ENCODE assay signal across 26 mouse cellular contexts in genomic region chr4:107539021-107539420, GRCm38 (mm10).
DNase-seq lines count a peak whose midpoint lies in the region; ATAC-seq lines count a peak whose summit lies in the region.
"Had no signal": no experiment of that assay in that cellular context is flagged by ENCODE, and none has a peak within 500 bp of the region (broad histone marks: within the 10 kb centered on the region; RNA-seq: fewer than 3 reads in every experiment).

No protein-coding gene starts in this region.

- H3K27ac ChIP-seq in forebrain, embryonic 10.5 days: peak overlapping the region; percentile 35
- no peak overlapping the region for H3K27ac ChIP-seq in forebrain, embryonic 13.5 days
- H3K27ac ChIP-seq in hindbrain, embryonic 10.5 days: peak overlapping the region; percentile 12; the same call in 1 of the 2 replicates
- H3K27ac ChIP-seq in hindbrain, embryonic 13.5 days: no peak overlapping the region
- peak overlapping the region; percentile 75 for H3K27ac ChIP-seq in embryonic facial prominence, embryonic 10.5 days (replicated peaks)
- no peak overlapping the region for H3K27ac ChIP-seq in embryonic facial prominence, embryonic 15.5 days (replicated peaks)
- H3K27ac ChIP-seq: forebrain, embryonic 15.5 days; heart, embryonic 13.5 days; hindbrain, embryonic 14.5 days had no signal

- H3K9me3 ChIP-seq in forebrain, embryonic 10.5 days: no peaks in the 10 kb centered on the region
- no peaks in the 10 kb centered on the region for H3K9me3 ChIP-seq in forebrain, embryonic 13.5 days (replicated peaks)
- H3K9me3 ChIP-seq in hindbrain, embryonic 10.5 days: no peaks in the 10 kb centered on the region
- no peaks in the 10 kb centered on the region for H3K9me3 ChIP-seq in hindbrain, embryonic 13.5 days
- no peaks in the 10 kb centered on the region for H3K9me3 ChIP-seq in embryonic facial prominence, embryonic 10.5 days
- H3K9me3 ChIP-seq in embryonic facial prominence, embryonic 15.5 days (replicated peaks): no peaks in the 10 kb centered on the region
- H3K9me3 ChIP-seq: embryonic facial prominence, embryonic 13.5 days; forebrain, embryonic 15.5 days; G1E; heart, embryonic 13.5 days had no signal

- 85% methylated on average over 3 of the region's 3 CpGs for WGBS in forebrain, embryonic 10.5 days
- WGBS in forebrain, embryonic 13.5 days: 89% methylated on average over 3 of the region's 3 CpGs
- WGBS in hindbrain, embryonic 10.5 days: 69% methylated on average over 3 of the region's 3 CpGs
- WGBS in hindbrain, embryonic 13.5 days: 76% methylated on average over 3 of the region's 3 CpGs
- WGBS in embryonic facial prominence, embryonic 10.5 days: 70% methylated on average over 3 of the region's 3 CpGs
- WGBS in embryonic facial prominence, embryonic 15.5 days: 75% methylated on average over 3 of the region's 3 CpGs

- no peak overlapping the region for H3K4me2 ChIP-seq in forebrain, embryonic 13.5 days
- H3K4me2 ChIP-seq in hindbrain, embryonic 13.5 days: no peak overlapping the region
- H3K4me2 ChIP-seq in embryonic facial prominence, embryonic 15.5 days (replicated peaks): no peak overlapping the region
- H3K4me2 ChIP-seq: embryonic facial prominence, embryonic 13.5 days; forebrain, embryonic 15.5 days; heart, embryonic 13.5 days; hindbrain, embryonic 14.5 days had no signal

- H3K9ac ChIP-seq in forebrain, embryonic 13.5 days: no peak overlapping the region
- no peak overlapping the region for H3K9ac ChIP-seq in hindbrain, embryonic 13.5 days
- H3K9ac ChIP-seq in embryonic facial prominence, embryonic 15.5 days: no peak overlapping the region
- H3K9ac ChIP-seq: forebrain, embryonic 15.5 days; heart, embryonic 13.5 days; hindbrain, embryonic 14.5 days had no signal

- ATAC-seq in forebrain, embryonic 13.5 days: no peak
- no peak for ATAC-seq in hindbrain, embryonic 13.5 days (ENCODE audit: low FRiP score)
- ATAC-seq in embryonic facial prominence, embryonic 15.5 days (ENCODE audit: insufficient number of reproducible peaks, low FRiP score, low TSS enrichment, low read depth): peak; percentile 18; the same call in 1 of the 2 replicates
- ATAC-seq: forebrain, embryonic 15.5 days; intestine, postnatal 0 days; Patski had no signal

- no peak for DNase-seq in forebrain, embryonic 10.5 days (ENCODE audit: extremely low spot score, low spot score)
- DNase-seq in hindbrain, embryonic 10.5 days (ENCODE audit: low spot score): no peak
- DNase-seq in embryonic facial prominence, embryonic 10.5 days (ENCODE audit: low spot score): no peak
- no peak for DNase-seq in urinary bladder, postnatal 14 days (ENCODE audit: low spot score)
- DNase-seq: adrenal gland, postnatal 25 days; B cell, adult 2 months; cerebellum, adult 11-12 months; cerebellum, adult 8-10 months; cerebellum, postnatal 10 days; cerebellum, postnatal 36 days; gastrocnemius, postnatal 14 days; heart, adult 18-20 months; heart, postnatal 14 days; heart, postnatal 4 days; kidney, adult 2 months had no signal

- no peak overlapping the region for H3K4me3 ChIP-seq in forebrain, embryonic 10.5 days
- H3K4me3 ChIP-seq in forebrain, embryonic 13.5 days: no peak overlapping the region
- no peak overlapping the region for H3K4me3 ChIP-seq in hindbrain, embryonic 10.5 days
- H3K4me3 ChIP-seq in hindbrain, embryonic 13.5 days: no peak overlapping the region
- H3K4me3 ChIP-seq in embryonic facial prominence, embryonic 10.5 days: no peak overlapping the region
- no peak overlapping the region for H3K4me3 ChIP-seq in embryonic facial prominence, embryonic 15.5 days (replicated peaks)
- H3K4me3 ChIP-seq: embryonic facial prominence, embryonic 13.5 days; forebrain, embryonic 15.5 days; heart, embryonic 13.5 days had no signal

- H3K36me3 ChIP-seq in forebrain, embryonic 10.5 days (replicated peaks): no peaks in the 10 kb centered on the region
- no peaks in the 10 kb centered on the region for H3K36me3 ChIP-seq in forebrain, embryonic 13.5 days (ENCODE audit: poor library complexity, severe bottlenecking)
- no peaks in the 10 kb centered on the region for H3K36me3 ChIP-seq in hindbrain, embryonic 10.5 days
- no peaks in the 10 kb centered on the region for H3K36me3 ChIP-seq in hindbrain, embryonic 13.5 days
- H3K36me3 ChIP-seq in embryonic facial prominence, embryonic 10.5 days (replicated peaks): no peaks in the 10 kb centered on the region
- H3K36me3 ChIP-seq in embryonic facial prominence, embryonic 15.5 days: no peaks in the 10 kb centered on the region
- H3K36me3 ChIP-seq: embryonic facial prominence, embryonic 13.5 days; forebrain, embryonic 15.5 days; G1E; heart, embryonic 13.5 days had no signal

- no peaks in the 10 kb centered on the region; the same call in 1 of the 2 replicates for H3K27me3 ChIP-seq in forebrain, embryonic 10.5 days (ENCODE audit: poor library complexity, severe bottlenecking)
- H3K27me3 ChIP-seq in forebrain, embryonic 13.5 days: no peaks in the 10 kb centered on the region
- no peaks in the 10 kb centered on the region for H3K27me3 ChIP-seq in hindbrain, embryonic 10.5 days (ENCODE audit: insufficient read depth, poor library complexity, severe bottlenecking)
- H3K27me3 ChIP-seq in hindbrain, embryonic 13.5 days: no peaks in the 10 kb centered on the region; the same call in 1 of the 2 replicates
- peaks cover 29% of the 10 kb centered on the region for H3K27me3 ChIP-seq in embryonic facial prominence, embryonic 10.5 days (replicated peaks; ENCODE audit: low read depth, poor library complexity, severe bottlenecking)
- H3K27me3 ChIP-seq in embryonic facial prominence, embryonic 15.5 days: no peaks in the 10 kb centered on the region
- H3K27me3 ChIP-seq: CH12.LX; forebrain, embryonic 15.5 days; heart, embryonic 13.5 days; Patski had no signal

- peaks cover 16% of the 10 kb centered on the region for H3K4me1 ChIP-seq in forebrain, embryonic 10.5 days
- no peaks in the 10 kb centered on the region for H3K4me1 ChIP-seq in forebrain, embryonic 13.5 days
- peaks cover 20% of the 10 kb centered on the region for H3K4me1 ChIP-seq in hindbrain, embryonic 10.5 days (replicated peaks)
- peaks cover 17% of the 10 kb centered on the region for H3K4me1 ChIP-seq in hindbrain, embryonic 13.5 days (replicated peaks)
- H3K4me1 ChIP-seq in embryonic facial prominence, embryonic 10.5 days: peaks cover 31% of the 10 kb centered on the region
- H3K4me1 ChIP-seq in embryonic facial prominence, embryonic 15.5 days: peaks cover 41% of the 10 kb centered on the region
- H3K4me1 ChIP-seq: forebrain, embryonic 15.5 days had no signal

Comparison
In these comparisons a context has a peak if more than half of its experiments do, and no peak if none do; other contexts are left out.
1. H3K27ac ChIP-seq: peak in forebrain, embryonic 10.5 days (single experiment), hindbrain, embryonic 10.5 days (single experiment) and embryonic facial prominence, embryonic 10.5 days (single experiment); none in forebrain, embryonic 13.5 days (single experiment), hindbrain, embryonic 13.5 days (single experiment) and embryonic facial prominence, embryonic 15.5 days (single experiment).